Mouse (Mus musculus): ENCODE data around the gene Efl1. TPM values are rescaled to one million over a fixed set of nuclear protein-coding genes. Genes with fewer than 3 reads are reported as not detected.
"Not testable (repeated sequence)": the region's sequence is repeated elsewhere in the genome, so short reads cannot be mapped to it uniquely, and the experiment has no call there.

The Efl1 gene
- total and polyA plus RNA-seq, 3 experiments = 12.6 to 15.6 TPM; not detected in 1

- H3K79me2 ChIP-seq (ENCODE audit: control insufficient read depth, insufficient read depth, low read length, poor library complexity); H3K27ac ChIP-seq (ENCODE audit: control insufficient read depth, low read depth, low read length); H3K9ac ChIP-seq (ENCODE audit: control insufficient read depth, low read depth, low read length, poor library complexity, severe bottlenecking); DNase-seq (ENCODE audit: low read depth, low spot score); H3K36me3 ChIP-seq (ENCODE audit: control insufficient read depth in 1 of 2, insufficient read depth in 2 of 2, low read length in 2 of 2); H3K27me3 ChIP-seq (ENCODE audit: control insufficient read depth in 1 of 2, insufficient read depth in 2 of 2, low read length in 2 of 2); H3K4me1 ChIP-seq (ENCODE audit: control insufficient read depth in 1 of 2, insufficient read depth in 2 of 2, low read length in 2 of 2); H3K9me3 ChIP-seq (replicated peaks; ENCODE audit: insufficient read depth, low read length); H3K4me3 ChIP-seq (ENCODE audit: control insufficient read depth in 1 of 2, insufficient read depth in 1 of 2, low read depth in 2 of 2, low read length in 2 of 2): not testable (repeated sequence)
Measured at GRCm38 (mm10) chr7:82771661-82772021, 123.2 kb downstream of the Efl1 start.

GRCm38 (mm10) chr7:82772481-82772880 is 124.1 kb downstream of the Efl1 start:
- no peaks in the 10 kb centered on the region for H3K27me3 ChIP-seq (ENCODE audit: control insufficient read depth in 1 of 2, insufficient read depth in 2 of 2, low read length in 2 of 2)
- no peaks in the 10 kb centered on the region for H3K79me2 ChIP-seq (ENCODE audit: control insufficient read depth, insufficient read depth, low read length, poor library complexity)
- H3K9me3 ChIP-seq (replicated peaks; ENCODE audit: insufficient read depth, low read length) = no peaks in the 10 kb centered on the region
- H3K9ac ChIP-seq (ENCODE audit: control insufficient read depth, low read depth, low read length, poor library complexity, severe bottlenecking) = no peak overlapping the region
- no peak overlapping the region for H3K27ac ChIP-seq (ENCODE audit: control insufficient read depth, low read depth, low read length)
- no peak for DNase-seq (ENCODE audit: low read depth, low spot score)
- TF ChIP-seq E2F4 (IDR thresholded peaks at IDR 0.05; ENCODE audit: borderline replicate concordance, low read depth, low read length) (no peak), HCFC1 (IDR thresholded peaks at IDR 0.05; ENCODE audit: low read depth, low read length) (no peak), KAT2A (conservative IDR thresholded peaks at IDR 0.05; ENCODE audit: low read depth, low read length) (no peak)
- no peak overlapping the region for H3K4me3 ChIP-seq (ENCODE audit: control insufficient read depth in 1 of 2, insufficient read depth in 1 of 2, low read depth in 2 of 2, low read length in 2 of 2)
- H3K36me3 ChIP-seq (ENCODE audit: control insufficient read depth in 1 of 2, insufficient read depth in 2 of 2, low read length in 2 of 2) = 0 out of 4 replicates have a peak, but pooled peaks cover 0 to 2% of the 10 kb centered on the region in 2 experiments
- H3K4me1 ChIP-seq (ENCODE audit: control insufficient read depth in 1 of 2, insufficient read depth in 2 of 2, low read length in 2 of 2) = peaks cover 0 to 4% of the 10 kb centered on the region in 2 experiments; a peak in 1 of 4 replicates

DNA sequence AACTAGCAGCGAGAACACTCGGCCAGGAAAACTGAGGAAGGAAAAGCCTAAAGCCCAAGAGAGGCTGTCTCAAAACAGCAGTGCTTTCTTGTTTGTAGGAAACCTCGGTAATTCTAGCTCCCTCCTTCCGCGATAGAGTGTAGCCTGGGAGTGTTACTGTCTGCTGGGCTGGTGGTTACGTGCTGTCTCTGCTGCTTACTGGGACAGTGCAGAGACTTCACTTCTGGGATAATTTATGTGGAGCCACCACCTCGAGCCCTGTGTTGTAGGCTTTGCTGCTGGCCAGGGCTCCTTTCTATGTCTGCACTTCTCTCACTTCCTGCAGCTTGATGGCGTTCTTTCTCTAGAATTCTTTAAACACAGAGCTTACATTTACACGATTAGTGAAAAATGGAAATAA is 124.7 kb downstream of the Efl1 start:
- Histone ChIP-seq H3K27me3 (ENCODE audit: control insufficient read depth in 1 of 2, insufficient read depth in 2 of 2, low read length in 2 of 2) (no peaks in the 10 kb centered on the region), H3K36me3 (ENCODE audit: control insufficient read depth in 1 of 2, insufficient read depth in 2 of 2, low read length in 2 of 2) (0 out of 4 replicates have a peak, but pooled peaks cover 0 to 2% of the 10 kb centered on the region in 2 experiments), H3K9ac (ENCODE audit: control insufficient read depth, low read depth, low read length, poor library complexity, severe bottlenecking) (no peak overlapping the region), H3K4me3 (ENCODE audit: control insufficient read depth in 1 of 2, insufficient read depth in 1 of 2, low read depth in 2 of 2, low read length in 2 of 2) (no peak overlapping the region), H3K79me2 (ENCODE audit: control insufficient read depth, insufficient read depth, low read length, poor library complexity) (no peaks in the 10 kb centered on the region), H3K4me1 (ENCODE audit: control insufficient read depth in 1 of 2, insufficient read depth in 2 of 2, low read length in 2 of 2) (peaks cover 0 to 4% of the 10 kb centered on the region in 2 experiments; a peak in 1 of 4 replicates), H3K9me3 (replicated peaks; ENCODE audit: insufficient read depth, low read length) (no peaks in the 10 kb centered on the region), H3K27ac (ENCODE audit: control insufficient read depth, low read depth, low read length) (no peak overlapping the region)
- TF ChIP-seq MEF2A (IDR thresholded peaks at IDR 0.05; ENCODE audit: extremely low read depth, insufficient replicate concordance, low read depth, low read length, poor library complexity, severe bottlenecking) (no peak), JUND (IDR thresholded peaks at IDR 0.05; ENCODE audit: low read depth, low read length) (no peak), CTCF (IDR thresholded peaks at IDR 0.05 in 2 of 3, conservative IDR thresholded peaks at IDR 0.05 in 1 of 3; ENCODE audit: control insufficient read depth in 1 of 3, insufficient read depth in 1 of 3, low read depth in 2 of 3, low read length in 3 of 3, poor library complexity in 1 of 3, severe bottlenecking in 1 of 3) (no peak), CHD1 (IDR thresholded peaks at IDR 0.05; ENCODE audit: low read depth, low read length) (no peak), ELF1 (IDR thresholded peaks at IDR 0.05; ENCODE audit: low read depth, low read length) (no peak), MXI1 (IDR thresholded peaks at IDR 0.05; ENCODE audit: low read depth, low read length) (no peak), ZNF384 (IDR thresholded peaks at IDR 0.05; ENCODE audit: low read depth, low read length) (no peak)
- no peak for DNase-seq (ENCODE audit: low read depth, low spot score)

All from MEL (cell line).